Mouse (Mus musculus) adrenal gland, adult 8-10 months (tissue): ENCODE data around the gene Snx30. TPM values are rescaled to one million over a fixed set of nuclear protein-coding genes. Genes with fewer than 3 reads are reported as not detected.
A peak's percentile ranks its signal among the peaks of the same experiment; 100 is the strongest.

Experiments used
- DNase-seq: peaks from one replicate; pipeline ENCODE4 v3.0.0; 2022
- total RNA-seq, 4 experiments: library from RNA; stranded (reverse); gene quantifications; 2 replicates each; pipeline ENCODE4 v1.2.4; 2022

The Snx30 gene
- total RNA-seq, 4 experiments from 2014 or later = 6.6 to 10.2 (median 8.9) TPM

DNA sequence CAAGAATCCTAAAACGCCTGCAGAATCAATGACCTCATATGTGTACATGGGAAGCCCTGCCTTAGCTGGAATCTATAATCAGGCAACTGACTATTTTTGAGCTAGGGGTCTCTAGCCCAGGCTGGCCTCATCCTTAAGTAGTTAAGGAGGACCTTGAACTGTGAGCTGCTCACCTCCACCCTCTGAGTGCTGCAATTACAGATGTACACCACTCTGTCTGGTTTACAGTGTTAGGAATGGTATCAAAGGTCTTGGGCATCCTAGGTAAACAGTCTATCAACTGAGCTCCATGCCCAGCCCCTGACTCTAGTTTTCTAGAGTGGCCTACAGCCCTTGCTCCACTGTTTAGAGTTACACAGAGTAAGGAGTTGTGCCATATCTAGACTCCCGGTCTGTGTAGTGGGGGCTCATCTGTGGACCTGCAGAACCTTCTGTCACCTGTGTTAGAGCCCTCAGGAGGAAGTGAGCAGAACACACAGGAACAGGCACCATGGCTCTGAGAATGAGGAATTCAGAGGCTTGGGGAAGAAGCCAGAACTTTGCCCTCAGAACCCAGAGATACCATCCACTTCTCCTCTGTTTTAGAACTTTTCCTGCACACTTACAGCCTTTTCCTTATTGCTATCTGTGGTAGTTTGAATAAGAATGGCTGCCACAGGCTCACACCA lies 9.7 kb upstream of the Snx30 start:
- DNase-seq = no peak

GRCm38 (mm10) chr4:59800181-59800580 lies 5.5 kb upstream of the Snx30 start:
- DNase-seq = no peak

DNA sequence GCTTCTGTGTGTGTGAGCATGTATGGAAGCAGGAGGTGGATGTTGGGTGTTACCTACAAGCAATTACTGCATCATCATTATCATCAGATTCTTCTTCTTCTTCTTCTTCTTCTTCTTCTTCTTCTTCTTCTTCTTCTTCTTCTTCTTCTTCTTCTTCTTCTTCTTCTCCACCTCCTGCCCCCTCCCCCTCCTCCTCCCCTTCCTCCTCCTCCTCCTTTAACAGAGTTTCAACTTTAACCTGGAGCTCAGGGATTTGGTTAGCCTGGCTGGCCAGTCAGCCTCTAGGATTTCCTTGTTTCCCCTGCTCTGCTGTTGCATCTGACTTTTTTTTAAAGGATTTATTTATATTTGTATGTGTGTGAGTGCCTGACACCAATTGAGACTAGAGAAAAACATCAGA lies 4.2 kb upstream of the Snx30 start, which contains the start of gene Inip:
TSS of gene Inip (minus strand) at position 101 of the 400 bp plus-strand sequence.
- no peak for DNase-seq

- DNase-seq = no peak
Observed at GRCm38 (mm10) chr4:59802107-59802506, 3.5 kb upstream of the Snx30 start.

GRCm38 (mm10) chr4:59802792-59803191 lies 2.8 kb upstream of the Snx30 start:
- DNase-seq = no peak

DNA sequence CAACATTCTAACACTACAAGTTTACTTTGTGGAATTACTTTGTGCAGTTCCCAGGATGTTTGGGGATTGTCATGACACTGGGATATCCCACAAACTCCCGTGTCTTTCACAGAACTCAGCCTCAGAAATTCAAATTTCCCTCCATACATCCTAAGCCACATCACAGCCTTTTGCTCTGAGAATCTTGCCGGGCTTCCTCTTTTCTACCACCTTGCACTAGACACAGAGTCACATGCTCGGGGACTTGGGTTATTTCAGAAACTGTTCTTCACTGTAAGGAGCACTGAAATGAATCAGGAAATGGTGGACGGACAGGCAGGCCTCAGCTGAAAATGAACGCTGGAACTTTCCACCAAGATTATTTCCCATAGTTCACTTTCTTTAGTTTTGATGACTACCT lies 2.3 kb upstream of the Snx30 start:
- no peak for DNase-seq

DNA sequence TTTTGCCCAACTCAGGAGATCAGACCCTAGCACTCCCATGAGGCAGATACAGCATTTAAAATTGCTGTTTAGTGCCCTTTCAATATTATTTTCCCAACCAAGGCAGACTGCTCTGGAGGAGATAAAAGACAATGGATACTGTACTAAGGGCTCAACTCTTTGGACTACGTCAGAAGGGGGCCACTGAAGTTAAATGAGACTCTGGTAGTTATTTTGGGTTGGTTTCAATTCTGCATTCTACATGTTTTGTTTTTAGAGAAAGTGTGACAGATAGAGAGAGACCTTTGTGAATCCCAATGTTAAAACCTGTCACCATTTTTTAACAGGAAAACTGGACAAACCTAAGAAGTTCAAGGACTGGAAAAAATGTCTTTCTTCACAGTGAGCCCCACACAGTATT lies 886 bp upstream of the Snx30 start:
- no peak for DNase-seq

DNA sequence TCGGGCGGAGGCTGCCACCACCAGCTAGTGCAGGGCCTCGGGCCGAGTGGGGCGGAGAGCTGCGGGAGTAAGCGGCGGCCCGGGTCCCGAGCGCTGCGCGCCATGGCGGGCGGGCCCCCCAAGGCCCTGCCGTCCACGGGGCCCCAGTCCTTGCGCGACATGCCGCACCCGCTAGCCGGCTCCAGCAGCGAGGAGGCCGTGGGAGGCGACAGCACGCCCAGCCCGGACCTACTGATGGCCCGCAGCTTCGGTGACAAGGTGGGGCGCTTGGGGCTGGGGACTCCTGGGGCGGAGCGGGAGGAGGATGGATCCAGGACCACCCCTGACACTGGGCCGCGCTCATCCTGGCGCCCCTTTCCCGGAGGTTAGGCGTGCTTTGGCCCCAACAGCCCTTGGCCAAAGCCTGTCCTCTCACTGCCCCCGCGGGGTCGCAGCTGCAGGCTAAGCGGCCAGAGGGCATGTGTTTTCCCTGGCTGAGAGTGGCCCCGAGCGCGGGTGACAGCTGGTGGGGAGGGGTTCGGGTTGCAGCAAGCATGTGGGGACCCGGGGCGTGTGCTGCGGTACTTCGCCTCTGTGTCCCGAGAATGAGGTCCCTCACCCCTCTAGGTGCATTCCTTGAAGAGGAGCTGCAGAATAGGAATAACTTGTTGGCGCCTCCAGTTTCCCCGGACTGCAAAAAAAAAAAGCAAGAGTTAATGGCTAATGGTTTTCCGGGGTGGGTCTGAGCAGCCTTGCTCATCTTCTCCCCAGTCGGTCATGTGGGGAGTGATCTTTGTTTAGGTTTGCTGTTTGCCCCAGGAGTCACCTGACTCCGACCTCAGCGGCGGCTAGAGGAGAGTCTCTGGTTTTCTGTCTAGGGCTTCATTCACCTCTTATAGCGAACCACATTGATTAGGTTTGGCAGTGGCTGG lies 583 bp downstream of the Snx30 start:
- DNase-seq = peak; percentile 18

GRCm38 (mm10) chr4:59806879-59807195 lies 1.2 kb downstream of the Snx30 start:
- no peak for DNase-seq

DNA sequence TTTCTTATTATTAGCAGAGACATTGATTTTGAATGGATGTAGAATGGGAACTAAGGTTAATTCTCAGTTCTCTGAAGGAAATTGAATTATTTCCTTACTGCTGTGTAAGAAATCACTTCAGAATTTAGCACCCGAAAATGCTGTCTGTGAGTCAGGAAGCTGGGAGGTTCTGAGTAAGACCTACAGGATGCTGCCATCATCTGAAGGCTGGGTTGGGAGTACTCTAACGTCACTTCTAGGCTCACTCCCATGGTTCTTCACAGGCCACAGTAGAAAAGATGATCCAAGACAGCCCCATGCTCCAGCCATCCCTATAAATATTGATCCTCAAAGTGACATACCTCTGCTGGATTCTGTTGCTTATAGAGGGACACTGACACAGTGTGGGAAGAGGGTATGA lies 1.9 kb downstream of the Snx30 start:
- DNase-seq = no peak

- DNase-seq = no peak
Observed at GRCm38 (mm10) chr4:59808396-59808795, 2.8 kb downstream of the Snx30 start.

DNA sequence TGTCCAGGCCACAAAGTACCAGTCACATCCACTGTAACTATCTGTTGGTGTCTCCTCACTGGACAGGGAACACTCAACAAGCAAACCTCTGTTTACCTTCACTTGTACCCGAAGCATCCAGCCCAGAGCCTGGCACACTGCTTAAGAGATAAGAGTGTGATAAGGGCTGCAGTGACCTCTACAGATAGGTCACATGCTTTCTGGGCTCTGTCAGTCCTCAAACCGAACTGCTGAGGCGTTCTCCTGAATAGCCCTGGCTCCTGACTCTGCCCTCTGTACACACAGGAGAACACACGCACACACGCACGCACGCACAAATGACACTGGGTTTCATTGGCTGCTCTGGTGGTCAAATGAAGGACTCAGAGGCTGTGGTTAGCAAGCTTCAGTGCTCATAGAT lies 8.5 kb downstream of the Snx30 start:
- DNase-seq = no peak

GRCm38 (mm10) chr4:59815121-59815810 lies 9.6 kb downstream of the Snx30 start:
- DNase-seq = no peak

DNA sequence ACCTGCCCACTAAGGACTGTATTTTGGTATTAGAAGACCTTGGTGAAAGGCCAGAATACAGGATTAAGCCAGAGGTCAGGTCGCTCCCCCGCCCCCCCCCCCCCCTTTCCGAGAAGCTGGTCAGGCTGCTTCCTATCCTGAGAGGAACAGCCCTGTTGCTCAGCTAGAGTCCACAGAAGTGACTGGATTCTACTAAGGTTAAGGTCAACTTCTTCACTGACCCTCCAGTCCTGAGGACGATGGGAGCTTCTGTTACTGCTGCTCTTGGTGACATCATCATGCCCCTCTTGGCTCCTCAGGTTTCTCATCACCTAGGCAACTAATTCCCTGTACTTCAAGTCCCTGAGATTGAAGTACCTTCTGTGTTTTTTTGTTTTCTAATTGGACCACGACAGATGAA lies 10.4 kb downstream of the Snx30 start:
- DNase-seq = no peak

GRCm38 (mm10) chr4:59816477-59816876 lies 10.8 kb downstream of the Snx30 start:
- DNase-seq = no peak

DNA sequence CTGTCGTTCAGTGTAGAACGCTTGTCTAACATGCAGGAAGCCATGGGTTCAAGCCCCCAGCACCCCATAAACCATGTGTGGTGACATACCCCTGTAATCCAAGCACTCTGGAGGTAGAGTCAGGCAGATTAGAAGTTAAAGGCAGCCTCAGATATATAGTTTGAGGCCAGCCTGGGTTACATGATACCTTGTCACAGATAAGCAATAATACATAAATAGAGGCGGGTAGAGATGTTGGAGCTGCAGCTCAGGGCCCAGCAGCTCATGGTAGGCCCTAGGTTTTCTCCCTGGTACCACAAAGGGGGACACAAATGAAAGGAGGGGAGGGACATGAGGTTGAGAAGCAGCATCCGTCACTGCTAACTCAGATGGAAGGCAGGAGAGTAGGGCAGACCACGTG lies 12.2 kb downstream of the Snx30 start:
- DNase-seq = no peak

- no peak for DNase-seq
Observed at GRCm38 (mm10) chr4:59818498-59818897, 12.9 kb downstream of the Snx30 start.

GRCm38 (mm10) chr4:59819054-59819472 lies 13.4 kb downstream of the Snx30 start:
- DNase-seq = no peak

DNA sequence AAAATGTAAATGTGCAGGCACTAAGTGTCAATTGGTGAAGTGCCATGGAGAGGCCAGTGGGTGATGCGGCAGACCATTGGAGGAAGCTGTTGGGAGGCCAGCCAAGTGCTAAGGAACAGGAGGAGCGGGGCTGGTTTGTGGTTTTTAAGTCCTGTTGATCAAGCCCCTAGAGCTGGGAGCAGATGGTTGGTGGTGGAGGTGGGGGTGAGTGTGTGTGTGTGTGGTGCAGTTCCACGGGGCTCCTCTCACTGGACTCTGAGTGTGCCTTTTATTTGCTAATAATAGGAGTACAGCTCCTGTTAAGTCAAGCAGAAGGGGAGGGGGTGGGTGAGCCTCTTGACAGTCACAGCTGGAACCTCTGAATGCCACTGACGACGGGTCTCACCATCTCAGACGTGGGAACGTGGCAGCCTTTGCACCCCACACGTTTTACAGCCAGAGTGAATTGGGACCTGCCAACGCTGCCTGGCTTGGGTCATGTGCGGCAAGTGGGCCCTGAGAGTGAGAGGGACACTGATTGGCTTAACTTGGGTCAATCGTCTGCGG lies 13.9 kb downstream of the Snx30 start:
- DNase-seq = no peak

DNA sequence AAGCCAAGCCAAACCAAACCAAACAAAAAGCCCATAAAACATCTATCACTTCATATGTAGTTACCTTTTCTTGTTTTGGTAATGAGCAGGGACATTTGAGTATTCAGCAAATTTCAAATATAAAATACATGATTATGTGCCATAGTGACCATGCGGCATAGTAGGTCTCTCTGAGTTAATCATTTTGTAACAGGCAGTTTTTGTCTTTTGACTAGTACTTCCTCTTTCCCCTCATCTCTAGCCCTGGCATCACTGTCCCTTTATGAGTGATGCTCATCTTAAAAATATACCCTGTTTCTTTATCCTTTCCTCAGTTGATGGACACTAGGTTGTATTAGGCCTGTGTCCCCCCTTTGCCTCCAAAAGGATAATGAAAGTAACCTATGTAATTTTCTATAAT lies 15.9 kb downstream of the Snx30 start:
- no peak for DNase-seq

GRCm38 (mm10) chr4:59822119-59822518 lies 16.5 kb downstream of the Snx30 start:
- no peak for DNase-seq

DNA sequence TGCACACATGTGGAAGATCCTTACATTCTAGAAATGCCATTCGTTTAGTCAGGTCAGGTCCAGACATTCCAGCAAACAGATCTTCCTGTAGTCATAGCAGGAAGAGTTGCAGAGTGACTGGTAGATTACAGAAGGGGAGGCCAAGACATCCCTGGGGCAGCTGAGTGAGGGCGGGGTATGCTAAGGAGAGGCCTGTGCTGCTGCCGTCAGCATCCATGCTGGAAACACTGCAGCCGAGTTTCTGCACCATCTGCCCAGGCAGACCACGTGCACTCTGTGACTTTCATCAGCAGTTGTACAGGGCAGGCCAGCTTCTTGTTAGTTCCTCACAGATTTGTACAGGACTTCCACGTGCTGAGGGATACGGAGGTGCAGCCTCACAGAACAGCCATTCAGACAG lies 17.8 kb downstream of the Snx30 start:
- no peak for DNase-seq

GRCm38 (mm10) chr4:59824860-59825259 lies 19.2 kb downstream of the Snx30 start:
- DNase-seq = no peak
